Mouse (Mus musculus): ENCODE measurements around the gene Iqcg.

DNA sequence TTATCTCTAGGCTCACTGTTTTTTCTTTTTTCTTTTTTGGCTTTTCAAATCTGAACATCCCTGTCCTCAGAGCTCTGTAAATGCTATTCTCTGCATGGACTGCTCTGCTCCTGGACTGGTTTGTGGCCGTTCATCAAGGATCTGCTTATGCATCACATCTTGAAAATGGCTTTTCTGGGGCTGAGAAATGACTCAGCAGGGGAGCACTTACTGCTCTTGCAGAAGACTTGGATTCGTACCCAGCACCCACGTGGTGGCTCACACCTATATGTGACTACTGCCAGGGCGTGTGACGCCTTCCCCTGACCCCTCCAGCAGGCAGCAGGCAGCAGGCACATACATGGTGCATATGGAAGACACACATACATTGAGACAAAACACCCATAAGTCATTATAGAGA is 63.9 kb downstream of the Iqcg start:
- TF ChIP-seq CTCF (IDR thresholded peaks at IDR 0.05; ENCODE audit: borderline replicate concordance, insufficient read depth, low read depth, low read length) (no peak), POLR2A (IDR thresholded peaks at IDR 0.05; ENCODE audit: borderline replicate concordance, insufficient read depth, low read length) (no peak)

Measured in cerebellum, adult 2 months (tissue).